Mouse (Mus musculus) C2C12 (cell line): ENCODE data around the gene Tomm40l. TPM values are rescaled to one million over a fixed set of nuclear protein-coding genes. Genes with fewer than 3 reads are reported as not detected.

Source experiments
- H3K27me3 ChIP-seq: one replicate; pipeline ENCODE4 v1.6.1; 2011; ENCODE audit not compliant: control insufficient read depth, insufficient read depth, insufficient read length
- H3K36me3 ChIP-seq: one replicate; pipeline ENCODE4 v1.6.1; 2011; ENCODE audit not compliant: control insufficient read depth, insufficient read depth
- H3K4me3 ChIP-seq: one replicate; pipeline ENCODE4 v1.5.1; 2011; ENCODE audit warnings: mild to moderate bottlenecking, control low read depth; ENCODE audit not compliant: poor library complexity, insufficient read depth, severe bottlenecking
- H3K79me2 ChIP-seq: one replicate; pipeline ENCODE4 v1.6.1; 2011; ENCODE audit not compliant: control insufficient read depth, insufficient read depth
- H3K79me3 ChIP-seq: one replicate; pipeline ENCODE4 v1.6.1; 2011; ENCODE audit warnings: low read depth, control low read depth
- H3ac ChIP-seq: one replicate; pipeline ENCODE3; 2011; ENCODE audit warnings: low read depth; ENCODE audit not compliant: control insufficient read depth, insufficient read length
- CEBPB ChIP-seq: IDR thresholded peaks from one replicate; pipeline ENCODE4 v1.6.1; 2011; ENCODE audit warnings: low read depth, mild to moderate bottlenecking, control low read depth, moderate library complexity
- CTCF ChIP-seq: IDR thresholded peaks from one replicate; pipeline ENCODE4 v1.5.1; 2011; ENCODE audit not compliant: control insufficient read depth, insufficient read depth, insufficient read length
- FOSL1 ChIP-seq: IDR thresholded peaks from one replicate; pipeline ENCODE4 v1.8.0; 2011; ENCODE audit warnings: mild to moderate bottlenecking, low read length; ENCODE audit not compliant: poor library complexity, insufficient read depth, severe bottlenecking
- MAX ChIP-seq: IDR thresholded peaks from one replicate; pipeline ENCODE4 v1.6.1; 2011; ENCODE audit warnings: mild to moderate bottlenecking, control low read depth
- MYOD1 ChIP-seq: IDR thresholded peaks from one replicate; pipeline ENCODE4 v1.6.1; 2011; ENCODE audit warnings: low read depth; ENCODE audit not compliant: control insufficient read depth, insufficient read length
- MYOG ChIP-seq: IDR thresholded peaks from one replicate; pipeline ENCODE4 v1.6.1; 2011; ENCODE audit not compliant: control insufficient read depth, insufficient read length; ENCODE audit errors: extremely low read depth
- USF1 ChIP-seq: IDR thresholded peaks from one replicate; pipeline ENCODE4 v1.6.1; 2011; ENCODE audit warnings: low read depth, mild to moderate bottlenecking, control low read depth, moderate library complexity
- polyA plus RNA-seq: library from polyadenylated mRNA; unstranded; fragments of >200 nt; fragmentation: generic; extraction: Trizol; gene quantifications from one replicate; pipeline ENCODE4 v1.2.1, GENCODE M21; 2012; ENCODE audit warnings: missing spikeins

The Tomm40l gene
- polyA plus RNA-seq, 1 experiment: 58.7 TPM

- Histone ChIP-seq H3K79me3 (no peaks in the 10 kb centered on the region), H3K79me2 (no peaks in the 10 kb centered on the region), H3K4me3 (no peak overlapping the region), H3K36me3 (no peaks in the 10 kb centered on the region), H3ac (no peak overlapping the region), H3K27me3 (no peaks in the 10 kb centered on the region)
- TF ChIP-seq CTCF (no peak), CEBPB (no peak), MAX (no peak), MYOG (no peak), MYOD1 (no peak), FOSL1 (no peak), USF1 (no peak)
These were observed 39.3 kb downstream of the Tomm40l start for GRCm38 (mm10) chr1:171183025-171183424.

- no peak overlapping the region for H3ac ChIP-seq
- no peak overlapping the region for H3K4me3 ChIP-seq
- H3K27me3 ChIP-seq: no peaks in the 10 kb centered on the region
- TF ChIP-seq MAX (no peak), MYOD1 (no peak), CEBPB (no peak)
- H3K79me2 ChIP-seq: no peaks in the 10 kb centered on the region
- no peaks in the 10 kb centered on the region for H3K36me3 ChIP-seq
- no peaks in the 10 kb centered on the region for H3K79me3 ChIP-seq
These were observed 42.7 kb downstream of the Tomm40l start for GRCm38 (mm10) chr1:171179487-171180171.

GRCm38 (mm10) chr1:171172779-171173178, 49.5 kb downstream of the Tomm40l start:
- Histone ChIP-seq H3K36me3 (no peaks in the 10 kb centered on the region), H3K27me3 (no peaks in the 10 kb centered on the region), H3ac (no peak overlapping the region), H3K79me3 (no peaks in the 10 kb centered on the region), H3K4me3 (no peak overlapping the region), H3K79me2 (no peaks in the 10 kb centered on the region)
- TF ChIP-seq USF1: no peak
- TF ChIP-seq FOSL1: no peak

GRCm38 (mm10) chr1:171171138-171171537, 51.2 kb downstream of the Tomm40l start:
- Histone ChIP-seq H3K79me3 (no peaks in the 10 kb centered on the region), H3K79me2 (no peaks in the 10 kb centered on the region), H3ac (no peak overlapping the region), H3K4me3 (no peak overlapping the region), H3K36me3 (no peaks in the 10 kb centered on the region), H3K27me3 (no peaks in the 10 kb centered on the region)
- TF ChIP-seq CTCF: no peak
- no peak for TF ChIP-seq MYOG
- no peak for TF ChIP-seq MAX
- no peak for TF ChIP-seq CEBPB

GRCm38 (mm10) chr1:171169913-171170312, 52.4 kb downstream of the Tomm40l start:
- Histone ChIP-seq H3ac (no peak overlapping the region), H3K36me3 (no peaks in the 10 kb centered on the region), H3K4me3 (no peak overlapping the region), H3K79me2 (no peaks in the 10 kb centered on the region), H3K27me3 (no peaks in the 10 kb centered on the region), H3K79me3 (no peaks in the 10 kb centered on the region)
- no peak for TF ChIP-seq MYOG
- no peak for TF ChIP-seq CEBPB
- TF ChIP-seq FOSL1: no peak
- TF ChIP-seq MAX: no peak
- no peak for TF ChIP-seq CTCF
- TF ChIP-seq USF1: no peak
- TF ChIP-seq MYOD1: no peak

GRCm38 (mm10) chr1:171168906-171169305, 53.4 kb downstream of the Tomm40l start:
- Histone ChIP-seq H3K79me2 (no peaks in the 10 kb centered on the region), H3K79me3 (no peaks in the 10 kb centered on the region), H3K36me3 (no peaks in the 10 kb centered on the region), H3K4me3 (no peak overlapping the region), H3K27me3 (no peaks in the 10 kb centered on the region), H3ac (no peak overlapping the region)
- TF ChIP-seq CEBPB: no peak
- TF ChIP-seq MYOD1: no peak
- no peak for TF ChIP-seq USF1
- no peak for TF ChIP-seq MAX

Other genes starting within 250 kb of the Tomm40l start
- gene Fcgr2b, start 246.0 kb downstream of the Tomm40l start, polyA plus RNA-seq: 0.06 TPM
- gene Fcgr4, start 203.6 kb downstream of the Tomm40l start, polyA plus RNA-seq: 1.0 TPM
- gene Fcgr3, start 157.6 kb downstream of the Tomm40l start, polyA plus RNA-seq: not detected
- 0.39 TPM for gene Cfap126, start 108.6 kb downstream of the Tomm40l start, polyA plus RNA-seq
- 147 TPM for gene Sdhc, start 71.9 kb downstream of the Tomm40l start, polyA plus RNA-seq
- 0.11 TPM for gene Mpz, start 71.8 kb downstream of the Tomm40l start, polyA plus RNA-seq
- 0.13 TPM for gene Pcp4l1, start 26.2 kb downstream of the Tomm40l start, polyA plus RNA-seq
- 0.04 TPM for gene Nr1i3, start 8.5 kb downstream of the Tomm40l start, polyA plus RNA-seq
- not detected for gene Apoa2, start 2.5 kb upstream of the Tomm40l start, polyA plus RNA-seq
- not detected for gene Fcer1g, start 11.9 kb upstream of the Tomm40l start, polyA plus RNA-seq
- gene Adamts4, start 27.9 kb upstream of the Tomm40l start, polyA plus RNA-seq: 6.7 TPM
- gene Ndufs2, start 28.9 kb upstream of the Tomm40l start, polyA plus RNA-seq: 227 TPM
- 17.4 TPM for gene B4galt3, start 47.8 kb upstream of the Tomm40l start, polyA plus RNA-seq
- 9.0 TPM for gene Ppox, start 58.7 kb upstream of the Tomm40l start, polyA plus RNA-seq
- 20.6 TPM for gene Usp21, start 65.5 kb upstream of the Tomm40l start, polyA plus RNA-seq
- 100 TPM for gene Ufc1, start 72.5 kb upstream of the Tomm40l start, polyA plus RNA-seq
- gene Dedd, start 106.6 kb upstream of the Tomm40l start, polyA plus RNA-seq: 44.8 TPM
- gene Nit1, start 123.1 kb upstream of the Tomm40l start, polyA plus RNA-seq: 19.5 TPM
- 90.9 TPM for gene Pfdn2, start 123.2 kb upstream of the Tomm40l start, polyA plus RNA-seq
- gene Klhdc9, start 138.3 kb upstream of the Tomm40l start, polyA plus RNA-seq: 0.05 TPM
- 0.06 TPM for gene Nectin4, start 147.6 kb upstream of the Tomm40l start, polyA plus RNA-seq
- 0.05 TPM for gene Arhgap30, start 166.4 kb upstream of the Tomm40l start, polyA plus RNA-seq
- 70.1 TPM for gene Usf1, start 188.8 kb upstream of the Tomm40l start, polyA plus RNA-seq
- 0.66 TPM for gene Tstd1, start 196.4 kb upstream of the Tomm40l start, polyA plus RNA-seq
- 3.6 TPM for gene F11r, start 215.0 kb upstream of the Tomm40l start, polyA plus RNA-seq